Mouse (Mus musculus) urinary bladder, postnatal 4 days (tissue): Measurements from ENCODE around the gene Rad51d.
"Not testable (repeated sequence)": the region's sequence is repeated elsewhere in the genome, so short reads cannot be mapped to it uniquely, and the experiment has no call there.

Experiments used
- DNase-seq, 2 experiments: peaks; one replicate each; pipeline ENCODE4 v3.0.0; 2021 to 2022; ENCODE audit warnings: low spot score in 2 of 2

The Rad51d gene

DNA sequence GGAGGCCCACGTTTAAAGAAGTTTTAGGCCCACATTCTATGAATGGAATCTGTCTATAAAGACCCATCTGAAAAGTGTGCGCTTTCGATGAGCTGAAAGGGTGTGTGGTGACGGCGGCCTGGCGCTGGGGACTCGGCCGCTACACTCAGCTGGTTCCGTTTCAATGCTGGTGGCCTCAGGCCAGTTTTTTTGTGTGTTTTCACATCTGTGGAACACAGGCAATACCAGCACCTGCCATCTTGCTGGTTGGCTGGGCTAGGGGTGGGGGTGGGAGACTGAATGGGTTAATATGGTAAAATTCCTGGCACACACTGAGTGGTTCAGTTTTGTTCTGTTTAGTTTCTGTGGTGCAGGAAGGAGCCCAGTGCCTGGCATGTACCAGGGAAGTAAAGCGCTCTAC lies 34.4 kb downstream of the Rad51d start:
- DNase-seq: no peak

DNA sequence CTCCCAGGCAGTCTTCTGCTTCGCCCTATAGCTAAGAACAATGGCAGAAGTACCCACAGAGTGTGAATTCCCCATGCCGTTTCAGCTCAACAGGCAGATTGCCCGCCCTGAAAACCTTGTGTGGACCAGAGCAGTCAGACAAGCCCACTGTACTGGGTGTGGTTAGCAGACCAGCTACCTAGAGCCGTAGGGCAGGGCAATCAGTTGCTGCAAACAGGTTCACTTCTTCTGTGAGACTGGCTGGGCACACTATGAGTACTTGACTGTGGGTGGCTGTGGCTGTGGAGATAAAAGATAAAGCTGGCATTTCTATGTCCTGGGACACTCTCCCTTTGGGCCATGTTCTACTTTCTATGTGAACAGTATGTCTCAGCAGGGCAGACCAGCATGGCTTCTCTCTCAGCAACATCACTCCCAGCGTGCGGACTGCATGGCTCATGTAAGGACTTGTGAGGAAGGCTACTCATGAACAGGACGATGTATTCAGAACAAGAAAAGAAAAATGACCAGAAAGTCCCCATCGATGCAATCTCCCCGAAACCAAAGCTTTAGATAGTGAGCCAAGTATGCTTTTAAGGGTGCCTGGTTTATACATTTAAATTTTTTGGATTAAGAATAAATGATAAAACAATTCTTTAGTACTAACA lies 35.0 kb downstream of the Rad51d start:
- no peak for DNase-seq

DNA sequence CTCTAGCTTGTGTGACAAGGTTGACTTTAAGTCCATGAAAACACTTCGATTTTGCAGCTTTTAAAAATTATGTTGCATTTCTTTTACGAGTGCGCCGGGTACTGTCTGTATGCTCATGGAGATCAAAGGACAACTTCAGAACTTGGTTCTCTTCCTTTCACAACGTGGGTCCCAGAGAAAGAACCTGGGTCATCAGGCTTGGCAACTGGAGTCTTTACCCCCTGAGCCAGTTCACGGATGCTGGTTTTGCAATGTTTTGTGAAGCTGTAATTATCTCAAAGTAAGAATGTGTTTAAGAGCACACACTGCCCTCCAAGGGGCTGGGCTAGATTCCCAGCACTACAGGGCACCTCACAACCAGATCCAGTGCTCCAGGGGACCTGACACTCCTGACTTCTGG lies 36.3 kb downstream of the Rad51d start:
- no peak for DNase-seq

- no peak for DNase-seq
These were observed 37.5 kb downstream of the Rad51d start for GRCm38 (mm10) chr11:82852958-82853357.

GRCm38 (mm10) chr11:82852540-82852939 lies 37.9 kb downstream of the Rad51d start:
- no peak for DNase-seq

DNA sequence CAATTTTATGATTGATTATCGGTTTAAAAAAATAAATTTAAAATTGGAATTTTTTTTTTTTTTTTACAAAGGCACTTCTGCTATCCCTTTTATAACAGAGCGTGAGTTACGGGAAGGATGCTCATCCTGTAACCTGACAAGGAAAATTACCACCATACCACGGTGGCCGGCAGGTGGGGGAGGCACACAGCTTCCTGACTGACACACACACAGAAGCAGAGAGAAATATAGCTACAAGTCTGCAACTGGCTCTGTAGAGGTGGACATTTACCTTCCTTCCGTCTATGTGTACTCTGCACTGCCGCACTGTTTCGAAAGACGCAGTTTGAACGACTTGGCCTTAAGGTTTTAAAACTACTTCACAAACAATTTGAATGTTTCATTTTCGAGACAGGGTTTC lies 38.3 kb downstream of the Rad51d start:
- no peak for DNase-seq

- DNase-seq: no peak
These were observed 40.2 kb downstream of the Rad51d start for GRCm38 (mm10) chr11:82850259-82850658.

DNA sequence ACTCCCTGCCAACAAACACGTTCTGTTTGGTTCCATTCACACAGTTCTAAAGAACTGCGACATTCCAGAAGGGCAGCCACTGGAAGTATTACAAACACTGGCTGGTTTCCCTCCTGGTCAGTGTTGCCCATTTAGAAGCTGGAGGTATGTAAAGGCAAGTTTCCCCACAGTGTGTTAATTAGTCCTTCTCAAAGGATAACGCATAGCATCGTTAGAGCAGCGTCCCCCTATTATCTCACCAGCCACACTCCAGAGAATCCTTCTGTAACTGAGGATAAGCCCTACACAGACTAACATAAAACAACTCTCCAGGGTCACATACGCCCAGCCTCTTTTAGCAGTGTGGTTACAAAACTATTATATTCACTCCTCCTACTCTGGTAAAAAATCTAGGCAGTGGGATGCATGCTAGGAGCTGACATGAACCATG lies 42.8 kb downstream of the Rad51d start:
- no peak for DNase-seq

GRCm38 (mm10) chr11:82846938-82847337 lies 43.5 kb downstream of the Rad51d start:
- peak in 1 of 2 experiments; percentile 40 for DNase-seq

DNA sequence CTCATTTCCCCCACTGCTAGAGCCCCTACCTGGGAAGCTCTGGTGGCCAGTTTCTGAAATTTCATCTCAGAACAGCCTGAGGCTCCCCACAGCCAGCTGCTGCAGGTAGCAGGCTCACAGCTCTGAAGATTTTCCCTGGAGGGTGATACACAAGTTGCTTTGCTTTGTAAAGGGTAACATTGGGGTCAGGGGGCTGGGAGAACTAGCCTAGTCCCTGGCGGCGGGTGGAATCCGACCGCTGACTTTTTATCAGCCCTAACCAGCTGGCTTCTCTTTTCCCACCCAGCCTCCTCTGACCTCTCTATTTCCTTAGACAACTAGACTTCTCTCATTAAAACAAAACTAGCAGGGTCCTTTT lies 44.4 kb downstream of the Rad51d start:
- no peak for DNase-seq

- peak; percentile 55 to 74 for DNase-seq
These were observed 44.9 kb downstream of the Rad51d start for GRCm38 (mm10) chr11:82845415-82846078.

- no peak for DNase-seq
These were observed 45.5 kb downstream of the Rad51d start for GRCm38 (mm10) chr11:82844771-82845414.

GRCm38 (mm10) chr11:82838511-82838910 lies 51.9 kb downstream of the Rad51d start:
- DNase-seq: no peak

GRCm38 (mm10) chr11:82837848-82838247 lies 52.6 kb downstream of the Rad51d start:
- DNase-seq: no peak

GRCm38 (mm10) chr11:82837192-82837591 lies 53.2 kb downstream of the Rad51d start:
- no peak for DNase-seq

DNA sequence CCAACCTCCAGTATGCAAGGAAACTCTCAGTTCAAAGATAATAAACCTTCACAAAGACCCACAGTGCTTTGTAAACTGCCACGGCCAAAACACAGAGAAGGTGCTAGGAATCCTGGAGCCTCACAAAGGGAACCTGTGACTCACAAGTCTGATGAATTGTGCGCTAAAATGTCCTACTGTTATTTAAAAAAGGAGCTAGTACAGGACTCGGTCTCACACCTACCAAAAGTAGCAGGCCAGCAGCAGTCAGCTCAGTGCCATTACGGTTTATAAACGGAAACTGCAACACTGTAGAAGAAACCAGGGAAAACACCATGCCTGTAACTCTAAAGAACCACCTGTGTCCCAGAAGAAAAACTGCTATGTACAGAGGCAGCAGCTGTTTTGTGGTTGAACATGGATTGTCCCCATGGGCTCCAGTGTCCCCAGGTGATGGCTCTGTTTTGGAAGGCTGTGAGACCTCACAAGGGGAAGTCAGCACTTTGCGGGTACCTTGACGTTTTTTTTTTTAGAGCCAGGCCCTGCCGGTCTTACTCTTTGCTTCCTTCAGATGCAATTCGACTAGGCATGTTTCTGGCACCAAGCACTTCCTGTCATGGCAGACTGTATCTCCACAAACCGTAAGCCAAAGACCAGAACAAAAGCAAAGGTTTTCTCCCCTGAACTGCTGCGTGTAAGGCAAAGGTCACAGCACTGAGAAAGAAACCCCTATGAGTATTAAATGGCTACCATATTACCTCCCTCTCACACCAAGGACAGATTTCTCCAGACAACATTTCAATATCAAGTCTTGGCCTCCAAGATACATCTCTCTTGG lies 54.6 kb downstream of the Rad51d start:
- DNase-seq: no peak

GRCm38 (mm10) chr11:82834359-82834758 lies 56.1 kb downstream of the Rad51d start:
- not testable (repeated sequence) for DNase-seq

DNA sequence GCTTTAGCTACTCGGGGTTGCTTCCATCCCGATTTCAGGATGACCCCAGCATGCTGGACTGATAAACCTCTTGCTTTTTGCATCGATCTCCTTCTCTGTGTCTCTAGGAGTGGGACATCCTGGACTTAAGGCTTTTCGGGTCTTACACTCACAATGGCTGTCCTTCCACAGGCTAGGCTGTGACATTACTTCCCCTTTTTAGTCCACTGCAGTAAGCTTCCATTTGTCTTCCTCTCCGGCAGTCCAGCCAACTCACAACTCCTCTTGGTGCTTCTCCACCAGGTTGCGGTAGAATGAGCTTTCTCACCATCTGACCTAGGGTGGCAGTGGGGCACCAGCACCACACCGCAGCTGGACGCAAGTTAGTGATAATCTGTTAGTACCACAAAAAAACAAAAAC lies 56.5 kb downstream of the Rad51d start:
- no peak for DNase-seq

- DNase-seq: not testable (repeated sequence)
These were observed 58.0 kb downstream of the Rad51d start for GRCm38 (mm10) chr11:82832402-82832801.

GRCm38 (mm10) chr11:82831008-82831893 lies 59.2 kb downstream of the Rad51d start:
- DNase-seq: no peak

DNA sequence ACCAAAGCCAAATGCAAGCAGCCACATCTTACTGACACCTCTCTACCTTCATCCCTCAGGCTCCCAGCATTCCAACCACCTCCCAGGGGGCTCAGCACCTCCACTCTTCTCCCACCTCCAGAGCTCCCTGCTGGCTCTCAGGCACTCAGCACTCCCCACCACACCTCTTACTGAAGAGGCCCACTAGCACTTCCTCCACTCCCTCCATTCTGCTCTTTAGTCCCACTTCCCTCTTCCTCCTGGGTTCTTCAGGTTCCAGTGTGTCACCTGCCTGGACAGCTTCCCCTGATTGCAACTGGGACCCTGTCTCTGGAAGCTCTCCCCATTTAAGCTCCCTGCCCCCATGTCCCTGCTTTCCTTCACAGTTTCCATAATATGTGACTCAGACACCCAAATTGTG lies 63.6 kb downstream of the Rad51d start:
- DNase-seq: no peak
